Mouse (Mus musculus): ENCODE measurements around the gene Sesn3.
"Not testable (repeated sequence)": the region's sequence is repeated elsewhere in the genome, so short reads cannot be mapped to it uniquely, and the experiment has no call there.

The Sesn3 gene

DNA sequence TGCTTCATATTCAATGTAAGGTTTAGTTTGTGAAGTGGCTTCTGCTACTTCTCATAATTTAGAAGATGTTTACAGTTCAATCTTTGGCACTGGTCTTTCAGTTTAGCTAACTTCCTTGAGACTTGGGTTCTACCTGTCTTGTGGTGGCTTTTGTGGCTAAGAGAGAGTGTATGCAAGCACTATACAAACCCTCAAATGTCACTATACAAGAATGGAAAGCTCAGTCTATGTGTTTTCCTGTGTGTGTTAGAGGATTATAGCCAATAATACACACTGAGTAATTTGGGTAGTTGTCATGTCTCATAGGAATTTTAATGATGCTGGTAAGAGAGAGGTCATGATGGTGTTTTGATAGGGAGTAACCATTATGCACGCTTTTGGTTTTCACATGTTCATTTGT is 5.8 kb downstream of the Sesn3 start:
- no peak for DNase-seq (ENCODE audit: low read depth, low spot score)

DNA sequence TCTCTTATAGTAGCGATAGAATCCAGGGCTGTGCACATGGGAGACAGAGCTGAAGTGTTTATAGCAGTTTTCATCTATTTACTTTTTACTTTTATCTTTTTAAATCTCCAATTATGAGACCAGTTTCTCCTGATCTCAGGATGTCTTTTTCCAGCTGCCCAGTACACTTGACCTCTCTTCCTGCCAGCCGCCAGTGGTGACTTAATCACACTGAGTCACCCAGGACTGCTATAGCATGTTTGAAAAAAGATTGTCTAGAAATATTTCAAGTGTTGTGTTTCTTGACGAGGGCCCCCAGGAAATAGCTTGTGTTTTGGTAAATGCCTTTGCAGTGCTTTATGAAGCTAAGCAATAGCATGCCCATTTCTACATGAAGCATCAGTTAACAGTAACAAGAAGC is 10.2 kb downstream of the Sesn3 start:
- peak; percentile 72 for DNase-seq (ENCODE audit: low read depth, low spot score)

DNA sequence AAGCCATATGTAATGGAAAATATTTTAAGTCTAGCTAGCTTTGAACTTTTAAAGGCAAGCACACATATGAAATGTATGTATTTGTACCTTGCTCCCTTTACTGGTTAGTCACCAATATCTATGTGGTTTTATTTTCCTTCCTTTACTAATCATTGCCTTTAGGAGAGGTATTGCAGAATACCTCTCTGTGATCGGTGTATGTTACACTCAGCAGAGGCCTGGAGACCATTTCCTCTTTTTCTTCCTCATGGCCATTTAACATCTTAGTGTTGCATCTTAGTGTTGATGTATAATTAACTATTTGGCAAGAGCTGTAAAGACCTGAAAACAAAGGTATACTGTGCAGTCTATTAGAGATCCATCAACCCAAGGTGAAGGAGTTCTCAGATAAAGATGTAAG is 12.4 kb downstream of the Sesn3 start:
- DNase-seq (ENCODE audit: low read depth, low spot score), result no peak

DNA sequence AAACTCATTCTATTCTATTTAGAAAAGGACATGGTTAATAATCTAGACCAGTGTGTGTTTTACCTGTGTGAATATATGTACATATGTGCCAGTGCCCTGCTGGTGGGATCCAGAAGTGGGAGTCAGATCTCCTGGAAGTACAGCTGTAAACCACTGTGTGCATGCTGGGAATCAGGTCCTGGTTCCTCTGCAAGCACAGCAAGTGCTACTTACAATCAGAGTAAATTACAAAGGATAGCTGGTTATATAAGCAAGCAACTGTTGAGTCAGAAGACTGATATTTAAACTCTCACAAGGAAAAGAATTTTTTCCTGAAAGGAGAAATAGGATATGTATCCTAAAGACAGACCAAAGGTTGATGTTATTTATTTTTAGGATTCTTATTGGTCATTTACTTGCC is 13.6 kb downstream of the Sesn3 start:
- no peak for DNase-seq (ENCODE audit: low read depth, low spot score)

DNA sequence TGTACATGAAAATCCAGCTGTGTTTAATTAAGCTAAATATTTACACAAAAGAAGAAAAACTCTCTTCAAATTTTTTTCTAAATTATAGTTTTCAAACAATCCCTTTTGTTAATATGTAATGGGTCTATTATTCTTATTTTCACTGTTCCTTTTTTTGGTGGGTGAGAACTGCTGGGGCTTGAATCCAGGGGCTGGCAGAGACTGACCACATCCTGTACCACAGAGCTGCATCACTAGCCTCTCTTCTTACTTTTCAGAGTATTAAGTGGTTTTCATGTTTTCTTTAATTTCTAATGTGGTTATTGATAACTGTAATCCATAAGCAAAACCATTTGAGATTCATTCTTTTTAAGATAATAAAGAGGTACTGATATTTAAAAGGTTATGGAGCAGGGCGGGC is 19.0 kb downstream of the Sesn3 start:
- no peak for DNase-seq (ENCODE audit: low read depth, low spot score)

DNA sequence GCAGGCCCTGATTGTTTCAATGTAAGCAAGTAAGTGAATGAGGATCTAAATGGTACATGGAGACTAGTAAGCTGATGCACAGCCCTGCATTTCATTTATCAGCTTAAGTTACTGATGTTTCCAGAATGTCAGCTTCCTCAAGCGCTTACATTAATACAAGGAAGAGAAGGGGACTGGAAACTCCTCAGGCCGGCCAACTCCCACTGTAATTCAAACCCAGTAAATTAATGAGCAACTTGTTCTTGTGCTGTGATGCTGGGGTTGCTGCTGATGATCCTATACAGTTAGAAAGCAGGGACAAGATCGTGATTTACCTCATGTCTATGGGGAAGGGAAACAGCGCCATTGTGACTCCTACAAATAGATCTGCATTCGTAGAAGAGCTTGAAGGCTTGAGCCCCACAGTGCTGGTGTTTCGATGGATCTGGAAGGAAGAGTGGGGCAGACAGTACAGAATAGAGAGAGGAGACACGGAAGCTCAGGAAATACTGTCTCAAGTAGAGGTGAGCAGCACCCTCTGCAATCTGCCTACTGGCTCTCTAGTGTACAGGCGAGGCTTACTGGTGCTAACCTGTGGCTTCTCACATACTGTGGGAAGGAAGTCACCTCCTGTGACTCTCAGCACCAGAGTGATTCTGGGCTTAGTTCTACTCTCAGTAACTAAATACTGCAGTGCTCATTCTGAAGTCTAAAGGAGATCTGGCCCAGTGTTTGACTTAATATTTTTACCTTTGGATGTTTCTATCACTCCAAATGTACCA is 21.0 kb downstream of the Sesn3 start:
- no peak for DNase-seq (ENCODE audit: low read depth, low spot score)

DNA sequence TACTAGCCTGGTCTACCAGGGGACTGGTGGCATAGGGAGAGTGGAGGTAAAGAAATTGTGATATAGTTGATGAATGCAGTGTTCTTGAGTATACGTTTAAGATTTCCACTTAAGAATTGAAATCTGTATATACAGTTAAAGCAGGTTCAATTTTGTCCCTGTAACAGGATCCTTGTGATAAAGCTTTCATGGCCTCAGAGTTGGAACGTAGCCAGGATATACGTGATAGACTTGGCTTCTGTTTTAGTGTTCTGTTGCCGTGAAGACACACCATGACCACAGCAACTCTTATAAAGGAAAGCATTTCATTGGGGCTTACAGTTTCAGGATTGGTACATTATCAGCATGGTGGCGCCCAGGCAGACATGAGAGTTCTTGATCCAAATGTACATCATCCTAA is 22.3 kb downstream of the Sesn3 start:
- no peak for DNase-seq (ENCODE audit: low read depth, low spot score)

DNA sequence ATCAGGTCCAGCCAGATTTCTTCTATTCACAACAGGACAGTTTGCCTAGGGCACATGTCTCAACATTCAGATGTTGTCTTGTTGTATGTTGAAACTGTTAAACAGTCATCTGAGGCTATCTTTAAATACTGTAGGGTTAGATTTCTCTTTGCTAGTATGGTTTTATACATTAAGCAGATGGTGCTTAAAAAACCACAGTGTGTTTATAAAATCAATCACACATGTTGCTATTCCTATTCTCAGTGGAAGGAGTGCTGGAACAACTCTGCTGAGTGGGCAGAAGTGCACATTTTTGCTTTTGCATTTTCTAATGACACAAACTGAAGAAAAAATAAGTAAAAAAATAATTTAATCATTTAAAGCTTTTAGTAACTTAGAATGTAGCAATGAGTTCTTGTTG is 25.0 kb downstream of the Sesn3 start:
- DNase-seq (ENCODE audit: low read depth, low spot score), result peak; percentile 2

DNA sequence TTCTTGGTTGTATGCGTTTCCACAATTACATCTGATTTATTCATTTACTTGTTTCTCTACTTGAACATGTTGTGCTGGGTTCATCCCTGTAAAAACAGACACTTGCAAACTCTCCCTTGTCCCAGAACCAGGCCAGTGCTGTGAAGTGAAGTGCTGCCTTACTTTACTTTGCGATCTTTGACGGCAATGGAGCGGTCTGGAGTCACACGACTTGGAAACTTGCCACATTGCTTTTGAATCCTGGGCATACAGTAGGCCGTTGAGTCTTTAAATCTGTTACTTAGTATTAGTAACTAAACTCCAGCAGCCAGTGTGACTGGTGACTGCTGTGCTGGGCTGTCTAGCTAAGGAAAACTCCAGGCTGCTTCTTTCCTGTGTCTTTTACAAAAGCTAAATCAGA is 25.9 kb downstream of the Sesn3 start:
- no peak for DNase-seq (ENCODE audit: low read depth, low spot score)

DNA sequence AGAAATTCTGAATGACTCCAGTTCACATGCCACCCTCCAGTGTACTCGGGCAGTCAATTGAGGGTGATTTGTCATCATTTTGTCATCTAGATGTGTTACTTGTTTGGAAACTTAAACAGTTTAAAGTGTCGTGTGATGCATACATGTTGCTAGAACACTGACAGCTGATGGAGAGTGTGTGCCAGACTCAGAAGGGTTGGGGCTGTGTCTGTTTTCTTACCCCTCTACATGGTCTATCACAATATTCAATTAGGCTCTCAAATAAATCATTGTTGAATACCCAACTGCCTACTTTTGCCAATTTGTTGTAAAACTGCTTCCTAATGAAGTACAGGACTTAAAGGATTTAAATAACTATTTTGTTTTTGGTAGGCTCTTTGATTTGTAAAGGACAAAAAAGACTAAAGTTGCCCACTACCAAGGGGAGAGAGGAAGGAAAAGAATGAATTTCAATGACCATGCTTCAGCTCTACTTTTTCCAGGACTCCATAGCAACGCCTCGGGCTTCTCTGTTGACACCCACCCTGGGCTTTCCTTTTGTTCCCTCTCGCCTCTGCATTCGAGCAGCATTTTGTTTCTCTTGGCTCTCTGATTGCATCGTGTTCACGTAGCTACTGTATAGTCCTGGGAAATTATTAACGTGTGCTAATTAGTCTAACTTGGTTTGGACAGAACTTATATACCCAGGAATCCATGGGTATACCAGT is 29.5 kb downstream of the Sesn3 start:
- DNase-seq (ENCODE audit: low read depth, low spot score), result no peak

DNA sequence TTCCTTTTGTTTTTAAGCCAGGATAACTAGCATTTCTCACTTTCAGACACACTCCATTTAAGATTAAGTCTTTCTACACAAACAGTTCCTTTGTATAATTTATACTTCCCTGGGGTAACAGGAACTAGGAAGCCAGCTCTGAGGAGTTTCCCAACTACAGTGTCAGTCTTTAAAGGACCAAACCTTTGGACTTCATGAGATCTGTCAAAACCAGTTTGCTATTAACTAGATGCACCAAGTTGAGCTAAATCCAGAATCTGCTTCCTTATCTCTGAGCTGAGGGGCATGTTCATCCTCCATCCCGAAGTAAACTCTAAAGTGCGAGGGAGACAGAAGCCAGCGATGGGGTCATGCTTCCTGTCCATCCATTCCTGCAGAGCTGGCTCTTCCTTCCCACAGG is 32.5 kb downstream of the Sesn3 start:
- DNase-seq (ENCODE audit: low read depth, low spot score), result no peak

DNA sequence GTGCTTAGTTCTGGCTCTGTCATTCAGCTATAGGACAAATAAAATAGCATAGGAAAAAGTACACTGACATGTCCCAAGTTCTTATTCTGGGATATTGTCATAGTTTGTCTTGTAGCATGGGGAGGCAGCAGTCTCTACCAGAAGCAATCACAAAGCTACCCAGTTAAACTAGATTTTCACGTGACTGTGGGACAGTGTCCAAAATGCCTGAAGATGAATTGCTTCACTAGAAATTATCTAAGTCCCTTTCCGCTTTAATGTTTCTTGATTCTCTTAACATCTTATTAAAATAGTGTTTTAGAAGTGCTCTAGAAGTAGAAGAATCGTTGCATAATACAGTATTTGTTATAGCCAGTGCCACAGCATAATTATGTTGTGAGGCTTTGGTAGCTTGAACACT is 39.1 kb downstream of the Sesn3 start:
- DNase-seq (ENCODE audit: low read depth, low spot score), result no peak

DNA sequence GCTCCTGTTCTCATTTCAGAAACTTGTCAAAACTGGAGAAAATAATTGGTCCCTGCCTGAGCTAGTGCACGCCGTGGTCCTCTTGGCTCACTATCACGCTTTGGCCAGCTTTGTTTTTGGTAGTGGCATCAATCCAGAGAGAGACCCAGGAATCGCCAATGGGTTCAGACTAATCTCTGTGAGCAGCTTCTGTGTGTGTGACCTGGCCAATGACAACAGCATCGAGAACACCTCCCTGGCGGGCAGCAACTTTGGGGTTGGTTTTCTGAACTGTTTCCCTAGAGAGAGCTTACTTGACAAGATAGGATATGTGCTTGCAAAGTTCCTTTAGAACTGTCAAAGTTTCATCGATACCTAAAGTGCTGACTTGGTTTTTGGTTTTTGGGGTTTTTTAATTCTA is 39.6 kb downstream of the Sesn3 start:
- no peak for DNase-seq (ENCODE audit: low read depth, low spot score)

DNA sequence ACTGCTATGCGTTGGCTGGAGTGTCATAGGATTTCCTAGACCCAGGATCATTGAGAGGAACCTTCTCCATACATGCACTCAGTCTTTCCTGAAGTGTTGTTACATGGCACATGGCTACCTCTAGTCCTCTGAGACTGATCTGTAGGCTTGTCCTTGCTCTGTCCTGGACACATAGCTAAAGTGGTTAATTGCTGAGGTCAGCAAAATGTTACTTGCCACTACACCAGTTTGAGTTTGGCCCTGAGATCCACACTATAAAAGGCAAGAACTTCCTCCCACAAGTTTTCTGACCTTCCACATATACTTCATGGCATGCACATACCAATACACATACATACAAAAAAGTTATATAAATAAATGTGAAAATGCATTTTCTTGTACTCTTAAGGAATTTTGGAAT is 41.8 kb downstream of the Sesn3 start:
- DNase-seq (ENCODE audit: low read depth, low spot score), result no peak

DNA sequence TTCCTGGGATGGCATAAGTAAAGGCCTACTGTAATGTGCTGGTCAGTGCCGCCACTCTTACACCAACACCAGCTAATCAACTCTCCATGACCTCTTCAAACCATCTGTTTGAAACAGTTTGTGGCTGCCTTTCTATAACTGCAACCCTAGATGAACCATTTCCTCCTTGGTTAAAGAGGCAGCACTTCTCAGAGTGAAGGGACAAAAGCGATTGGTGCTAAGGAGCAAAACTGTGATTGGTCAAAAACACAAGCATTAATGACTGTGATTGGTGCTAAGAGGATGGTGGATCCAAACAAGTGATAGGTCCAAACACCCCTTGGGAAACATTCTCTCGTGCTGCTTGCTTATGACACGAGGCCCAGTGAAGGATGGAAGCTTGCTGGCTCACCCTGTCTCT is 61.0 kb downstream of the Sesn3 start:
- no peak for DNase-seq (ENCODE audit: low read depth, low spot score)

DNA sequence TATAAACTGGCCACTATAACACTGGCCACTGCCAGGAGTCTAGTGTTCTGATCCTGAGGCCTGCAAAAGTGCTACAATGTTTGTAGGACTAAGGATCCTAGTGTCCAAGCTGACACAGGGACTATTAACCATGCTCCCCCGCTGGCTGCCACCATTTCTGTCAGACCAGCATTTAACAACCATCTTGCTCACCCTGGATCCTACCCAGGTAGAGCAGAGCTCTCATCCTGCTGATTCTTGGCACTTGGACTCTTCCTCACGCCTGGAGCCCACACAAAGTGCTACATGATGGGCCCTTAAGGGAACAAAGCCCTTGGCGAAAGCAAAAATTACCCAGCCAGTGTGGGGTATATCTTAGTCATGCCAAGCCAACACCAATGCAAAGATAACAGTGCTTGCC is 62.0 kb downstream of the Sesn3 start:
- no peak for DNase-seq (ENCODE audit: low read depth, low spot score)

DNA sequence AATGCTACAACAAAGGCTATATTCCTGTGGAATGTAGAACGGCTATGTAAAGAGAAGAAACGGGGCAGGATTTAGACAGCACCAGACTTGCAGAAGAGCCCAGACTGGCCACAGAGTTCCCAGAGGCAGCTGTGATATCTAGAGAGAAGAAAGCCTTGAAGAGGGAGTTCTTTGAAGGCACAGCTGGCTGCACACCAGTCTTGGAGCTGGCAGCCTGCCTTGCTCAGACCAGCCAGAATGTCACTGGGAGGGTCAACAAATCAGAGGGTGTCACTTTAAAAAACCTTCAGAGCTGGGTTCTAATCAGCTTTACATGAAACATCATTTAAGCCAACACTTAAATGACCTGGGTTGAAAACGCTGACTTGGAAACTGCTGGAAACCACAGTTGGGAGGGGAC is 63.8 kb downstream of the Sesn3 start:
- no peak for DNase-seq (ENCODE audit: low read depth, low spot score)

DNA sequence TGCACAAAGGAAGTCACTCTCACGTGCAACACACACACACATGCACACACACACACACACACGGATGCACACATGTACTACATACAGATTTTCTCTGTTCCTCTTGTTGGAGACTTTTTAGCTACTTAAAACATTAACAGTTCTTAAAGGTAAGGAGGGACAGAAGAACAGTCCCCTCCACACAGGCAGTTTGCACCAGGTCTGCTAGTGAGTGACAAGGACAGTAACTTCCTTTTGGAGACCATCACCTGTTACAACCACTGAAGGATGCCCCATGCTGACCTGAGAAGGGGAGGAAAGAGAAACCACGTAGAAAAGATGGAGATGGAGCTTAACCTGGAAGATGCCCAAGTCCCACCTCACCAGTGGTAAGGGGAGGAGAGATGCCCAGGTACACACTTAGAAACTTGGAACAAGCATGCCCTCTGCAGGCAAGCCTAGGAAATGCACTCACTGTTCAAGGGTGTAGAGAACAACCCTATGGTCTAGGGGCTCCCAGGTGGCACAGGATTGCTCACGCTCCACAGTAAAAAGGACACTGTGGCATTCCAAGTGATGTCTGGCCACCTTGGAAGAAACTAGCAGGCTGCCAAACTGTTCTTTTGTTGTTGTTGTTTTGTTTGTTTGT is 67.3 kb downstream of the Sesn3 start:
- DNase-seq (ENCODE audit: low read depth, low spot score), result peak; percentile 80

DNA sequence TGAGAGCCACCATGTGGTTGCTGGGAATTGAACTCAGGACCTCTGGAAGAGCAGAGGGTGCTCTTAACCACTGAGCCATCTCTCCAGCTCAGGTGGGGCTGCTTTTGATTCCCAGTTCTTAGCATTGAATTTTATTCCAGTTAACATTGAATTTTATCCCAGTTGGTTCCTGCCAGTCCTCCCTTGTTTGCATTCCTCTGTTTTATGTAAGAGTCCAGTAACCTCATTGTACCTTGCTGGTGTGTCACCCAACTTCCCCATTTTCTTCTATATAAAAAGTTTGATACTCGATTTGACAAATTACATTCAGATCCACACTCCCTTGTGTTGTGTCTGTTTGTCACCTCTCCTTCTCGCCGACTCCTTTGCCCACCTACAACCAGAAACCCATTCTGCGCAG is 71.0 kb downstream of the Sesn3 start:
- DNase-seq (ENCODE audit: low read depth, low spot score), result not testable (repeated sequence)

DNA sequence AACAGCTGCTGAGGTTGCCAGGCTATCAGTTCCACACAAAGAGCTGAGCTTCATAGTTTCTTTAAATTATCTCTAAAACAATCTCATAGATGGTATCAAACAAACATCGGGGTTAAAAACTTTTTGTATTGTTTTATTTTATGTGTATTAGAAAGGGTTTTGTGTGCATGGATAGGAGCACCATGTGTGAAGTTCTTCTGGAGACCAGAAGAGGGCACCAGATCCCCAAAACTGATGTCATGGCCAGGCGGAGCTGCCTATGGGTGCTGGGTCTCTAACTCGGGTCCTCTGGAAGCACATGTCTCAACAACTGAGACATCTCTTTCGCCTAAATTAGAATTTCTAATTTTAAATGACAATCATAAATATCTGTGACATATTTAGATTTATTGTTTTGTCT is 73.5 kb downstream of the Sesn3 start:
- peak; percentile 60 for DNase-seq (ENCODE audit: low read depth, low spot score)

DNA sequence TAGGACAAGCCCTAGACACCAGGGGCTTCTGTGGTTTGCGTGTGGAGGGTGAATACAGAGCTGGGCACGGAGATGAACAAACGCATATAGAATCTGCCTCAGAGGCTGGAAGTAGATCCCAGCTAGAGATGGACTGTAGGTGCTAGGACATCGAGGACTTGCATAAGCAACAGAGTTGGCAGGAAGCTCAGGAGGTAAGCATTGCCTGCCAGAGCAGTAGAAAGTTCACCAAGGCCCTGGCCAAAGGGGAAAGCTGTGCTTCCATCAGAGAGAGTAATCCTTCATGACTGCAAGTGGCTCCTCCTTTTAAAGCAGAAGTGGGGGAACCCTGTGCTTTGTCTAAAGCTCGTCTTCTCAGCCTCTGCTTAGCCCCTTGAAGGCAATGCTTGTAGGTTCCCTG is 74.5 kb downstream of the Sesn3 start:
- no peak for DNase-seq (ENCODE audit: low read depth, low spot score)

DNA sequence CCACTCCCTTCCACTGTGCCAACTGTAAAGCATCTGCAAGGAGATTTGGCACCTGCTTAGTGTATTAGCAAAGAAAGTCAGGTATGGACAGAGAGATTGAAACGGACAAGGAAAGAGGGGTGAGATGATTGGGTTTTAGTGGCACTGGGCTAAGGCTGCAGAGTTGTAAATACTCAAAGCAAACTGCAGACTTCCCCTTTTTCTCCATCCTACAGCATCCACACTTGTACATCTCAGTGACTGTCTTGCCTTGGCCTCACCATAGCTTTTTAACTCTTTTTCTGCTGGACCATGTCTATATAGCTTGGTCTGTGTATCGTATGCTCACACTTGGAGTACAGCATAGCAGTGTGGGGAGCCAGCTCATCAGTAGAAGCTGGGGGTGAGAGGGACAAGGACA is 75.9 kb downstream of the Sesn3 start:
- no peak for DNase-seq (ENCODE audit: low read depth, low spot score)

DNA sequence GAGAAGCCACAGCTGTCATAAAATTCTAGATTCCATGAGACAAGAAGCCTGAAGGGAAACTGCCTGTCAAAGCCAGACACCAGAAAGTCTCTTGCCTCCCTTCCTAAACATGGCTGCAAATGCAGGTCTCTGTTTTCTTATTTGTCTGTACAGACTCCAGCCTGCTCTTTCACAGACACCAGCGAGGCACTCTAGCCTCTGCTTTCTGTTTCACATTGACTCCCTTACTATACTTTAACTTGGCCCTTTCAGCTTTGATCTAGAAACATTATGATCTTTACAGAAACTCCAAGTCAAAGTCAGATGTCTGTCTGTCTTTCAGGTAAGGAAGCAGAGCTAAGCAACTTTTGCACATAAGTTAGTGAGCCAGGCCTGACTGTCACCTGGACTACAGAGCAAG is 77.5 kb downstream of the Sesn3 start:
- DNase-seq (ENCODE audit: low read depth, low spot score), result no peak
